Mouse (Mus musculus) midbrain, embryonic 13.5 days (tissue): ENCODE results near the gene Il1r1. TPM values are rescaled to one million over a fixed set of nuclear protein-coding genes. Genes with fewer than 3 reads are reported as not detected.

Source experiments
- ATAC-seq: fragments of 200-750 bp; cut with Nextera tagmentation; 2 replicates; pipeline ENCODE4 v1.8.0; 2017; ENCODE audit warnings: mild to moderate bottlenecking, moderate TSS enrichment, moderate library complexity
- H3K27ac ChIP-seq: fragments of 300-500 bp; sonication (generic); 2 replicates; pipeline ENCODE4 v1.5.1; 2015; ENCODE audit warnings: inconsistent platforms, mild to moderate bottlenecking, moderate library complexity
- H3K27me3 ChIP-seq: fragments of 300-500 bp; sonication (generic); 2 replicates; pipeline ENCODE4 v1.6.1; 2015; ENCODE audit warnings: mild to moderate bottlenecking, inconsistent platforms
- H3K36me3 ChIP-seq: fragments of 300-500 bp; sonication (generic); 2 replicates; pipeline ENCODE4 v1.6.1; 2015; ENCODE audit warnings: mild to moderate bottlenecking, inconsistent platforms
- H3K4me1 ChIP-seq: fragments of 300-500 bp; sonication (generic); replicated peaks from 2 replicates; pipeline ENCODE4 v1.6.1; 2015; ENCODE audit warnings: inconsistent platforms
- H3K4me2 ChIP-seq: fragments of 300-500 bp; sonication (generic); replicated peaks from 2 replicates; pipeline ENCODE4 v1.6.1; 2015; ENCODE audit warnings: moderate library complexity, mild to moderate bottlenecking, inconsistent platforms
- H3K4me3 ChIP-seq: fragments of 300-500 bp; sonication (generic); replicated peaks from 2 replicates; pipeline ENCODE4 v1.5.1; 2015; ENCODE audit warnings: mild to moderate bottlenecking, inconsistent platforms
- H3K9ac ChIP-seq: fragments of 300-500 bp; sonication (generic); replicated peaks from 2 replicates; pipeline ENCODE4 v1.6.1; 2015; ENCODE audit warnings: mild to moderate bottlenecking, inconsistent platforms
- H3K9me3 ChIP-seq: fragments of 300-500 bp; sonication (generic); 2 replicates; pipeline ENCODE4 v1.6.1; 2016; ENCODE audit warnings: mild to moderate bottlenecking, inconsistent platforms
- WGBS: fragments of 180-500 bp; shearing (Covaris S2); methylation state at CpG from one replicate; pipeline ENCODE4 v1.1.7; 2015; 5-methylcytosine and 5-hydroxymethylcytosine counted together
- polyA plus RNA-seq: library from polyadenylated mRNA; unstranded; fragments of >200 nt; fragmentation: Nextera tagmentation; extraction: Ambion mirVana; gene quantifications from 2 replicates; pipeline ENCODE4 v1.2.1, GENCODE M21; 2015

The Il1r1 gene
- polyA plus RNA-seq, 1 experiment from 2014 or later, result 0.55 TPM

GRCm38 (mm10) chr1:40213337-40214159 is 11.3 kb upstream of the Il1r1 start:
- no peak overlapping the region for H3K4me2 ChIP-seq
- no peaks in the 10 kb centered on the region for H3K36me3 ChIP-seq
- H3K4me3 ChIP-seq, result no peak overlapping the region
- H3K4me1 ChIP-seq, result no peaks in the 10 kb centered on the region
- H3K27ac ChIP-seq, result no peak overlapping the region
- peaks cover 8% of the 10 kb centered on the region; the same call in 1 of the 2 replicates for H3K9me3 ChIP-seq
- no peak overlapping the region for H3K9ac ChIP-seq
- ATAC-seq, result no peak
- 97% methylated on average over 4 of the region's 4 CpGs for WGBS
- H3K27me3 ChIP-seq, result no peaks in the 10 kb centered on the region

GRCm38 (mm10) chr1:40217521-40217920 is 7.4 kb upstream of the Il1r1 start:
- Histone ChIP-seq H3K9me3 (peaks cover 8% of the 10 kb centered on the region; the same call in 1 of the 2 replicates), H3K27ac (no peak overlapping the region), H3K9ac (no peak overlapping the region), H3K36me3 (no peaks in the 10 kb centered on the region), H3K27me3 (no peaks in the 10 kb centered on the region), H3K4me3 (no peak overlapping the region), H3K4me2 (no peak overlapping the region), H3K4me1 (no peaks in the 10 kb centered on the region)
- no peak for ATAC-seq
- 88% methylated on average over 5 of the region's 5 CpGs for WGBS

- WGBS, result 79% methylated on average over 3 of the region's 3 CpGs
- no peaks in the 10 kb centered on the region for H3K4me1 ChIP-seq
- H3K9me3 ChIP-seq, result peaks cover 8% of the 10 kb centered on the region; the same call in 1 of the 2 replicates
- H3K36me3 ChIP-seq, result no peaks in the 10 kb centered on the region
- no peak overlapping the region for H3K9ac ChIP-seq
- no peak overlapping the region for H3K4me2 ChIP-seq
- no peak overlapping the region for H3K27ac ChIP-seq
- no peak overlapping the region for H3K4me3 ChIP-seq
- no peak for ATAC-seq
- H3K27me3 ChIP-seq, result no peaks in the 10 kb centered on the region
Observed at GRCm38 (mm10) chr1:40218603-40219002, 6.3 kb upstream of the Il1r1 start.

- Histone ChIP-seq H3K4me1 (no peaks in the 10 kb centered on the region), H3K9me3 (peaks cover 8% of the 10 kb centered on the region; the same call in 1 of the 2 replicates), H3K4me3 (no peak overlapping the region), H3K36me3 (no peaks in the 10 kb centered on the region), H3K27me3 (no peaks in the 10 kb centered on the region), H3K27ac (no peak overlapping the region), H3K4me2 (no peak overlapping the region), H3K9ac (no peak overlapping the region)
- 54% methylated on average over 1 of the region's 1 CpGs for WGBS
- ATAC-seq, result no peak
Observed at GRCm38 (mm10) chr1:40220549-40220948, 4.3 kb upstream of the Il1r1 start.

- no peak for ATAC-seq
Observed at GRCm38 (mm10) chr1:40221864-40222263, 3.0 kb upstream of the Il1r1 start.

GRCm38 (mm10) chr1:40222680-40223079 is 2.2 kb upstream of the Il1r1 start:
- H3K27me3 ChIP-seq, result no peaks in the 10 kb centered on the region
- ATAC-seq, result no peak
- no peak overlapping the region for H3K27ac ChIP-seq
- H3K4me1 ChIP-seq, result no peaks in the 10 kb centered on the region
- H3K4me3 ChIP-seq, result no peak overlapping the region
- no peak overlapping the region for H3K9ac ChIP-seq
- H3K9me3 ChIP-seq, result no peaks in the 10 kb centered on the region
- H3K36me3 ChIP-seq, result no peaks in the 10 kb centered on the region
- WGBS, result 77% methylated on average over 8 of the region's 8 CpGs
- H3K4me2 ChIP-seq, result no peak overlapping the region

More at GRCm38 (mm10) chr1:40221864-40222263, 3.0 kb upstream of the Il1r1 start:
- Histone ChIP-seq H3K4me1 (no peaks in the 10 kb centered on the region), H3K4me3 (no peak overlapping the region), H3K4me2 (no peak overlapping the region), H3K9me3 (no peaks in the 10 kb centered on the region), H3K27me3 (no peaks in the 10 kb centered on the region), H3K9ac (no peak overlapping the region), H3K36me3 (no peaks in the 10 kb centered on the region), H3K27ac (no peak overlapping the region)
- WGBS, result 80% methylated on average over 4 of the region's 4 CpGs

GRCm38 (mm10) chr1:40223591-40223990 is 1.3 kb upstream of the Il1r1 start:
- no peaks in the 10 kb centered on the region for H3K9me3 ChIP-seq
- 92% methylated on average over 2 of the region's 2 CpGs for WGBS
- no peak for ATAC-seq
- H3K4me2 ChIP-seq, result no peak overlapping the region
- no peaks in the 10 kb centered on the region for H3K36me3 ChIP-seq
- H3K4me1 ChIP-seq, result no peaks in the 10 kb centered on the region
- no peak overlapping the region for H3K27ac ChIP-seq
- no peaks in the 10 kb centered on the region for H3K27me3 ChIP-seq
- no peak overlapping the region for H3K4me3 ChIP-seq
- H3K9ac ChIP-seq, result no peak overlapping the region

- Histone ChIP-seq H3K4me3 (no peak overlapping the region), H3K27ac (no peak overlapping the region), H3K4me2 (no peak overlapping the region), H3K27me3 (no peaks in the 10 kb centered on the region), H3K4me1 (no peaks in the 10 kb centered on the region), H3K9ac (no peak overlapping the region), H3K36me3 (no peaks in the 10 kb centered on the region), H3K9me3 (no peaks in the 10 kb centered on the region)
- WGBS, result 80% methylated on average over 2 of the region's 2 CpGs
- ATAC-seq, result no peak
Observed at GRCm38 (mm10) chr1:40225580-40225979, 700 bp downstream of the Il1r1 start.

- Histone ChIP-seq H3K27me3 (no peaks in the 10 kb centered on the region), H3K27ac (no peak overlapping the region), H3K36me3 (no peaks in the 10 kb centered on the region), H3K4me1 (no peaks in the 10 kb centered on the region), H3K9ac (no peak overlapping the region), H3K4me3 (no peak overlapping the region), H3K4me2 (no peak overlapping the region), H3K9me3 (no peaks in the 10 kb centered on the region)
- WGBS, result 90% methylated on average over 3 of the region's 3 CpGs
- no peak for ATAC-seq
Observed at GRCm38 (mm10) chr1:40229033-40229432, 4.2 kb downstream of the Il1r1 start.

- no peak overlapping the region for H3K9ac ChIP-seq
- H3K4me1 ChIP-seq, result no peaks in the 10 kb centered on the region
- no peak for ATAC-seq
- no peaks in the 10 kb centered on the region for H3K9me3 ChIP-seq
- 91% methylated on average over 3 of the region's 3 CpGs for WGBS
- H3K27me3 ChIP-seq, result no peaks in the 10 kb centered on the region
- no peaks in the 10 kb centered on the region for H3K36me3 ChIP-seq
- no peak overlapping the region for H3K4me2 ChIP-seq
- no peak overlapping the region for H3K27ac ChIP-seq
- H3K4me3 ChIP-seq, result no peak overlapping the region
Observed at GRCm38 (mm10) chr1:40229771-40230280, 4.9 kb downstream of the Il1r1 start.

- Histone ChIP-seq H3K27ac (no peak overlapping the region), H3K36me3 (no peaks in the 10 kb centered on the region), H3K4me2 (no peak overlapping the region), H3K9ac (no peak overlapping the region), H3K9me3 (no peaks in the 10 kb centered on the region), H3K27me3 (no peaks in the 10 kb centered on the region), H3K4me1 (no peaks in the 10 kb centered on the region), H3K4me3 (no peak overlapping the region)
- ATAC-seq, result no peak
- WGBS, result 91% methylated on average over 7 of the region's 7 CpGs
Observed at GRCm38 (mm10) chr1:40230336-40230735, 5.5 kb downstream of the Il1r1 start.

- 88% methylated on average over 3 of the region's 3 CpGs for WGBS
- no peaks in the 10 kb centered on the region for H3K27me3 ChIP-seq
- ATAC-seq, result no peak
- no peaks in the 10 kb centered on the region for H3K9me3 ChIP-seq
- H3K4me3 ChIP-seq, result no peak overlapping the region
- H3K27ac ChIP-seq, result no peak overlapping the region
- H3K9ac ChIP-seq, result no peak overlapping the region
- no peaks in the 10 kb centered on the region for H3K36me3 ChIP-seq
- H3K4me2 ChIP-seq, result no peak overlapping the region
- H3K4me1 ChIP-seq, result no peaks in the 10 kb centered on the region
Observed at GRCm38 (mm10) chr1:40231116-40231515, 6.2 kb downstream of the Il1r1 start.
